Mouse (Mus musculus) thymus, postnatal 25 days (tissue): Measurements from ENCODE around the gene Wbp2nl.

Source experiments
- DNase-seq: peaks from one replicate; pipeline ENCODE4 v3.0.0; 2022

The Wbp2nl gene

GRCm38 (mm10) chr15:82322195-82322594 is 23.4 kb downstream of the Wbp2nl start:
- DNase-seq, result no peak

DNA sequence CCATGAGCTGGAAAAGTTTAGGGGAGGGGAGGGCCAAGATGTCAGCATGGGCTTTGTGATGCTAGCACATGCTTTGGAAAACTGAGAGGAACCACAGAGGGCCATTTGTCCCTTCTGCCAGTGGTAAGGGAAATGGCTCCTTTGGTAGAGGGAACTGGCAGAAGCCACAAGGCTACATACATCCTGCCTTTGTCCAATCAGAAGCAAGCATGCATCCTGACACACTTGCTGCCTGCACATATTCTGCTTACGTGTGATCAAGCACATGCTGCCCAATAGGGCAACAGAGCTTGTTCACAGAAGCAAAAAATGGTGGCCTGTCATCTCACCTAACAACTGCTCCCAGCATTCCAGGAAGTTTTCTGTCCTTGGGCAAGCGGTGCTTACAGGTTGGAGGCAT is 26.6 kb downstream of the Wbp2nl start:
- DNase-seq, result no peak

DNA sequence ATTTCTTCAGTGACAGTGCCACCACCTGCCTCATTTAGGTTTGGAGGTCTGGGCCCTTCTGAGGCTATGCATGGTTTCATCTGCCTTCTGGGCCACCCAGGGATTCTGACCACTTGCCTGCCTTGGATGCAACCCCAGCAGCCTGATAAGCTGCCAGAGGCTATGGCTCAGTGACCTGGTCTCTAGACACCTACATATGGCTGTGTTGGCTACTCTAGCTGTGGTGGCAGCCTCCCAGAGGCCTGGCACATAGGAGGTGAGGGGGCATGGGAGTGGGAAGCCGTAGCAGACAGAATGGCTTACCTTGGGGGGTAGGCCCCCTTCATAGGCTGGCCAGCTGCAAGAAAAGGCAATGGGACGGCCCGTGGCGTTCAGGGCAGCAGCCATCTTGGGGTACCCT is 36.4 kb downstream of the Wbp2nl start:
- DNase-seq, result no peak

GRCm38 (mm10) chr15:82336629-82337028 is 37.9 kb downstream of the Wbp2nl start:
- no peak for DNase-seq

DNA sequence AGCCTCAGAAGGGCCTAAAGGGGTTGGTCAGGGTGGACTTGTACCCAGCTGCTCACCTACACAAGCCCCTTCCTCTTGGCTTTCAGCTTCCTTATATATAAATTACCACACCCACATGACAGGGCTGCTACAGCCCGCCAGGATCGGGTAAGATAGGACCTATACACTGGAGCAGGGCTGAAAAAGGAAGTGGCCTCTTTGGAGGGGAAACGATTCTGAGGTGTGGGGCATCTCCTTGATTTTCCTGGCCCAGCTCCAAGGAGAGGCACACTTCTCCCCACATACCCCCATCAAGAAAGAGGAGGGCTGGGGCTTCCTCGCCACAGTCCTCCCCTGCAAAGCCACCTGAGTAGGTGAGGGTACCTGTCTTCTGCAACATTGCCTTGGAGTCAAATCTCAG is 39.1 kb downstream of the Wbp2nl start:
- no peak for DNase-seq

DNA sequence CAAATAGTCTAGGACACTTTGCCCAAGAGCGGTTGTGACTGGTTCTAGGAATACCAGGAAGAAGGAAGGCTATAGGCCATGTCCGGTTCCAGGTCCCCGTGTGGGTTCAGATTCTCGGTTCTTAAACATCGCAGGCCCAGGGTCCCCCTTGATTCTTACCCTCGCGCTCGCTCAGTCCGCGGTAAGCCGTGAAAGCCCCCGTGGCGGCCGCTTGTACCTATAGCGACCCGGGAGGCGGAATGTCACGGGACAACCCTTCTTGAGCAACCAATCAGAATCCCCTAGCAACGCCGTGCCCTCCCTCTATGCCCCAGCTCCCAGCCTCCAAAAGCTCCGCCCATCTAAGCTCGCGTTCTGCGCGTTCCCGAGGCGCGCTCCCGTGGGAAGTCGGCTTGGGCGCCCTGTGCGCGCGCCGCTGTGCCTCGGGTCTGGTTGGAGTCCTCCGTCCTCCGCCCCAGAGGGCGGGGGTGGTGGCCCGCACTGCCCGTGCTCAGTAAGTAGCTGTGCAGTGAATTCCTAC is 39.9 kb downstream of the Wbp2nl start, which contains the start of the genes Naga, Pheta2 and Smdt1:
Naga (minus strand) TSS at position 333 of the 520 bp plus-strand sequence.
Pheta2 (plus strand) TSS at position 350 of the 520 bp plus-strand sequence.
Smdt1 (plus strand) TSS at position 367 of the 520 bp plus-strand sequence.
- peak; percentile 97 for DNase-seq

DNA sequence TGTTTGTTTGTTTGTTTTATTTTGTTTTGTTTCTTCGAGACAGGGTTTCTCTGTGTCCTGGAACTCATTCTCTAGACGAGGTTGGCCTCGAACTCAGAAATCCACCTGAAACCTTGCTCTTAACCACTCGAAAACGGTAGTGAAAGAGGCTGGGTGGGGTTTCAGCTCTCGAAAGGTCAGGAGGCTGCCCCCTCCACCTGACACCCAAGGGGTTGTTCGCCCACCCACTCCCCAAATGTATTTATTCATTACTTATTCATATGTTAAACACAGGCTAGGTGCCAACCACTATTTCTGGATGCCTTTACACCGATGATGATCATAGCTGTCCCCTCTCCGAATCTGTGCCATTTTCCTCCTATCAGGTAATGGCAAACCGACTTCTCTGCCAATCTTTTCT is 40.4 kb downstream of the Wbp2nl start:
- DNase-seq, result no peak

DNA sequence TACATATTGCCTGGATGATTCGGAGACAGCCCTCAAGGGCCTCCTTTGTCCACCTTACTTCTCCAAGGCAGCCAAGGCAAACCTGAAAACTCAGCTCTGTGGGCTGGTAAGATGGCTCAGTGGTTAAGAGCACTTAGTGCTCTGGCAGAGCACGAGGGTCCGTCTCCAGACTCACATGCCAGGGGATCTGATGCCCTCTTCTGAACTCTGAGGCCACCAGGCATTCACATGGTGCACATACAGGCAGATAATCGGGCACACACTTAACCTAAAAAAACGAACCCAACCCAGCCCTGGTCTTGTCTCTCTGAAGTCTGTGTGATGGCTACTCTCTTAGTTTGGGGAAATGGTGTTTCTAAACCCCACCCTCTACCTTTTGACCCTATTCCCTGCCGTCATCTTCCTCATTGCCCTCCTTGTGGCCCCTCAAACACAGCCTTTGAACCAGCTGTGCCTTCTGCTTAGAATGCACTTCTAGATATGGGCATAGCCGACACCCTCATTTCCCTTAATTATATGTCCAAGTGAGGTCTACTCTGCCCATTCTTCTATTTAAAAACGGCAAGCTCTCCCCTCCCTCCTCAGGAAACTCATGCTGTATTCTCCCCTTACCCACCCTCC is 41.0 kb downstream of the Wbp2nl start:
- DNase-seq, result no peak

DNA sequence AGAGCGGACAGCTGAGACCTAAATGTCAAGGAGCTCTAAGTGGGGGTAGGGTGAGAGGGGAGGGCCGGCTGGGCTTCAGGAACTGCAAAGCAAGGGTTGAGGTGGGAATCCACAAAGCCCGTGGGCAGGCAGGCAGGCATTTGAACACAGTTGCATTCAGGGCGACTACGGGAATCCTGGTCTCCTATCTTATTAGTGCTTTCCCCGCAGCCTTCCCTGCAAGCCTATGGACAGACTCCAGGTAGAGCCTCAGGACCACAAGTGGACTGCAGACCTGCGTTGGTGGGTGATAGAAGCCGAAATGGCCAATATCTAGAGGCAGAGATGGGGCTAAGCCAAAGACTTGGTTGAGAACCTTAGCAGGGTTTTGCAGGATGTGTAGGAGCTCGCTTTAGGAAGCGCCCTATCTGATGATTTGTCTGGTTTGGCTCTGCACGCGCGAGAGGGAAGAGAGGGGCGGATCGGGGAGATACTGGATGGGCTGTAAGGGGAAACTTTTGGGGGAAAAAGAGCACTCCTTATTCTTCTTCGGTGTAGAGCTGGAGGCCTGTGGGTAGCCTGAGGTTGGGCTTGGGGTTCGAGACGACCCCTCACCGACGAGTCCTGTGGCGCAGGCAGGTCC is 41.8 kb downstream of the Wbp2nl start:
- no peak for DNase-seq

- peak; percentile 35 for DNase-seq
Observed at GRCm38 (mm10) chr15:82341036-82341501, 42.3 kb downstream of the Wbp2nl start.

GRCm38 (mm10) chr15:82341675-82342542 is 43.2 kb downstream of the Wbp2nl start:
- no peak for DNase-seq

- DNase-seq, result no peak
Observed at GRCm38 (mm10) chr15:82342543-82342935, 43.8 kb downstream of the Wbp2nl start.

- no peak for DNase-seq
Observed at GRCm38 (mm10) chr15:82343368-82344287, 44.9 kb downstream of the Wbp2nl start.

- DNase-seq, result no peak
Observed at GRCm38 (mm10) chr15:82344971-82345370, 46.2 kb downstream of the Wbp2nl start.

DNA sequence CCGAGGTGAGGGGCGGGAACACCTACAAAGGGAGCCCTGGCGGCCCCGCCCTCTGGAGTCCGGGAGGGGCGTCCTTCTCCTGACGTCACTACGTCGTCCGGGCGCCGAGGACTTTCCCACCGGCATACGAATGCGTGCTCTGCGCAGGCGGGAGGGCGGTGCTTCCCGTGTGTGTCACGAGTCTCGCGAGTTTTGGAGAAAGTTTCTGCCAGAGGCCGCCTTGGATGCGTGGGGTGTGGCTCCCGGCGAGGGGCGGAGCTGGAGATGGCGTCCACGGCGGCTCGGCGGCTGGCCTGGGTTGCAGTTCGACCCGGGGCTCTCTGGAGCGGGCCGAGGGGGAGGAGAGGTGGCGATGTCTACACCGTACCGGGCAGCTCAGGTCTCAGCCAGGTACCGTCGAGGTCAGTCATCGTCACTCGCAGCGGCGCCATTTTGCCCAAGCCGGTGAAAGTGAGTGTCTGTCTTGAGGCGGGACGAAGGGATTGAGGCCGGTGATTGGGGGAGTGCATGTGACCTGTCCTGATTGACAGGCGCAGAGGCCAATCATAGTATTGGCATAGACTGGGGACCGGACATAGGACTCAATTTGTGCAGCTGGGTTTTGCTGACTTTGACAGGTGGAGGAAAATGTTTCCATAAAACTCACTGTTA is 47.2 kb downstream of the Wbp2nl start:
- DNase-seq, result peak; percentile 98

- no peak for DNase-seq
Observed at GRCm38 (mm10) chr15:82346580-82347302, 48.0 kb downstream of the Wbp2nl start.

GRCm38 (mm10) chr15:82347303-82347676 is 48.5 kb downstream of the Wbp2nl start:
- no peak for DNase-seq

DNA sequence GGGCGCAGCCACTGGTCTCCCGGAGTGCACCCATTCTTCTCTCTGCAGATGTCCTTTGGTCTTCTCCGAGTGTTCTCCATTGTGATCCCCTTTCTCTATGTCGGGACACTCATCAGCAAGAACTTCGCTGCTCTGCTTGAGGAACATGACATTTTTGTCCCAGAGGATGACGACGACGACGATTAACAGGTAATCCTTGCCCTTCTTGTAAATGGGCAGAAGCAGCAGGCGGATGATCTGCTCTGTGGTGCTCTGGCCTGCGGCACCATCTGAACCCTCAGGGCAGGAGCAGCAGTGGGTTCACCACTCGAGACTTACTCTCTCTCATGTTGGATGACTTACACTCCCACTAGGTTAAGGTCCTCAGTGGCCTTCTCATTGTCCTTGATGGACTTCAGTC is 49.1 kb downstream of the Wbp2nl start:
- DNase-seq, result no peak

GRCm38 (mm10) chr15:82348258-82348998 is 49.7 kb downstream of the Wbp2nl start:
- DNase-seq, result no peak

GRCm38 (mm10) chr15:82348999-82349341 is 50.2 kb downstream of the Wbp2nl start:
- no peak for DNase-seq
